Mouse (Mus musculus) heart, embryonic 10.5 days (tissue): ENCODE measurements around the gene Dnaja2. TPM values are rescaled to one million over a fixed set of nuclear protein-coding genes. Genes with fewer than 3 reads are reported as not detected.
A peak's percentile ranks its signal among the peaks of the same experiment; 100 is the strongest.

Source experiments
- DNase-seq: peaks from one replicate; pipeline ENCODE4 v3.0.0-alpha.2; 2017; ENCODE audit warnings: low spot score
- H3K27ac ChIP-seq: fragments of 300-500 bp; sonication (generic); 2 replicates; pipeline ENCODE4 v1.5.1; 2016; ENCODE audit warnings: mild to moderate bottlenecking
- H3K27me3 ChIP-seq: fragments of 300-500 bp; sonication (generic); 2 replicates; pipeline ENCODE4 v1.6.1; 2016; ENCODE audit warnings: mild to moderate bottlenecking; ENCODE audit not compliant: poor library complexity, insufficient read depth, severe bottlenecking
- H3K36me3 ChIP-seq: fragments of 300-500 bp; sonication (generic); 2 replicates; pipeline ENCODE4 v1.6.1; 2016; ENCODE audit warnings: mild to moderate bottlenecking, moderate library complexity
- H3K4me1 ChIP-seq: fragments of 300-500 bp; sonication (generic); 2 replicates; pipeline ENCODE4 v1.6.1; 2016; ENCODE audit warnings: mild to moderate bottlenecking
- H3K4me3 ChIP-seq: fragments of 300-500 bp; sonication (generic); 2 replicates; pipeline ENCODE4 v1.5.1; 2016; ENCODE audit warnings: mild to moderate bottlenecking, moderate library complexity
- H3K9me3 ChIP-seq: fragments of 300-500 bp; sonication (generic); 2 replicates; pipeline ENCODE4 v1.6.1; 2016; ENCODE audit warnings: mild to moderate bottlenecking, moderate library complexity
- WGBS: fragments of 180-500 bp; shearing (Covaris S2); methylation state at CpG from one replicate; pipeline ENCODE4 v1.1.7; 2016; 5-methylcytosine and 5-hydroxymethylcytosine counted together
- polyA plus RNA-seq: library from polyadenylated mRNA; unstranded; fragments of >200 nt; fragmentation: Nextera tagmentation; extraction: Ambion mirVana; gene quantifications from 2 replicates; pipeline ENCODE4 v1.2.1, GENCODE M21; 2016

The Dnaja2 gene
- polyA plus RNA-seq, result 168 and 177 TPM in 2 replicates

GRCm38 (mm10) chr8:85555181-85556145 is at the start of gene Dnaja2:
Dnaja2 (minus strand) TSS chr8:85555344.
- WGBS, result under 1% methylated on average over 77 of the region's 77 CpGs
- Histone ChIP-seq H3K27ac (peak within 1 kb of the TSS; percentile 97), H3K4me3 (peak within 1 kb of the TSS; percentile 96), H3K27me3 (no peaks in the 10 kb centered on the region), H3K4me1 (0 out of 2 replicates have a peak, but pooled peaks cover 3% of the 10 kb centered on the region), H3K36me3 (peaks cover 26% of the 10 kb centered on the region), H3K9me3 (no peaks in the 10 kb centered on the region)
- peak; percentile 94 for DNase-seq

GRCm38 (mm10) chr8:85604201-85604600 is 49.1 kb upstream of the Dnaja2 start:
- peaks cover 9% of the 10 kb centered on the region; the same call in 1 of the 2 replicates for H3K4me1 ChIP-seq
- H3K9me3 ChIP-seq, result no peaks in the 10 kb centered on the region
- 78% methylated on average over 4 of the region's 4 CpGs for WGBS
- H3K27ac ChIP-seq, result no peak overlapping the region
- no peaks in the 10 kb centered on the region for H3K27me3 ChIP-seq
- DNase-seq, result peak; percentile 19
- no peaks in the 10 kb centered on the region for H3K36me3 ChIP-seq
- H3K4me3 ChIP-seq, result no peak overlapping the region

GRCm38 (mm10) chr8:85603203-85603895 is 48.2 kb upstream of the Dnaja2 start:
- peaks cover 9% of the 10 kb centered on the region; the same call in 1 of the 2 replicates for H3K4me1 ChIP-seq
- no peaks in the 10 kb centered on the region for H3K9me3 ChIP-seq
- WGBS, result 37% methylated on average over 8 of the region's 8 CpGs

GRCm38 (mm10) chr8:85602737-85603136 is 47.6 kb upstream of the Dnaja2 start:
- H3K36me3 ChIP-seq, result no peaks in the 10 kb centered on the region
- H3K4me1 ChIP-seq, result peaks cover 9% of the 10 kb centered on the region; the same call in 1 of the 2 replicates
- no peaks in the 10 kb centered on the region for H3K9me3 ChIP-seq
- H3K4me3 ChIP-seq, result no peak overlapping the region
- DNase-seq, result peak; percentile 52
- no peaks in the 10 kb centered on the region for H3K27me3 ChIP-seq
- WGBS, result 53% methylated on average over 4 of the region's 4 CpGs
- no peak overlapping the region for H3K27ac ChIP-seq

More at GRCm38 (mm10) chr8:85603203-85603895, 48.2 kb upstream of the Dnaja2 start:
- H3K27me3 ChIP-seq, result no peaks in the 10 kb centered on the region
- no peak overlapping the region for H3K27ac ChIP-seq
- H3K36me3 ChIP-seq, result no peaks in the 10 kb centered on the region
- no peak overlapping the region for H3K4me3 ChIP-seq
- peak; percentile 72 for DNase-seq

GRCm38 (mm10) chr8:85601741-85602140 is 46.6 kb upstream of the Dnaja2 start:
- 64% methylated on average over 8 of the region's 8 CpGs for WGBS
- H3K27me3 ChIP-seq, result no peaks in the 10 kb centered on the region
- no peak overlapping the region for H3K4me3 ChIP-seq
- H3K9me3 ChIP-seq, result no peaks in the 10 kb centered on the region
- peaks cover 9% of the 10 kb centered on the region; the same call in 1 of the 2 replicates for H3K4me1 ChIP-seq
- H3K36me3 ChIP-seq, result no peaks in the 10 kb centered on the region
- no peak for DNase-seq
- no peak overlapping the region for H3K27ac ChIP-seq

- Histone ChIP-seq H3K27me3 (no peaks in the 10 kb centered on the region), H3K4me3 (no peak overlapping the region), H3K36me3 (no peaks in the 10 kb centered on the region), H3K9me3 (no peaks in the 10 kb centered on the region), H3K27ac (no peak overlapping the region), H3K4me1 (peaks cover 12% of the 10 kb centered on the region; the same call in 1 of the 2 replicates)
- 55% methylated on average over 8 of the region's 8 CpGs for WGBS
- DNase-seq, result no peak
These were observed 42.5 kb upstream of the Dnaja2 start for GRCm38 (mm10) chr8:85597413-85598191.

DNA sequence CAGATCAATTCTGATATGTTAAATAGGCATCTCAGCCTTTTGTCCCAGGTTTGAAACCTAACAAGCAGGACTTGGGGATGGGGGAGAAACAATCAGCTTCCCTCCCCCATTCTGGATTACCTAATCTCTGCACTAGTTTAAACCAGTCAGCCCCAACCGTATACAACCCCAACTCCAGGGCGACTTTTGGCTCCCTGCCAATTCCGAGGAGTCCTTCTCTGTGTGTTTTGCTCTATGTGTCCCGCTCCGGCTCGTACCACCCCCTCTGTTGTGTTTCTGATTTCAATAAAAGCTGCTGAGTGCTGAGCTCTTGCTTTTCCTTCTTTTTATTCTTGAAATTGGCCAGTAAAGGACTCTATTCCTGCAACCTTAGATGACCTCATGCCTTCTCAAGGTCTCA is 40.2 kb upstream of the Dnaja2 start:
- no peak for DNase-seq
- H3K4me3 ChIP-seq, result no peak overlapping the region
- H3K9me3 ChIP-seq, result no peaks in the 10 kb centered on the region
- no peaks in the 10 kb centered on the region for H3K36me3 ChIP-seq
- WGBS, result 51% methylated on average over 6 of the region's 6 CpGs
- 0 out of 2 replicates have a peak, but pooled peaks cover 6% of the 10 kb centered on the region for H3K4me1 ChIP-seq
- no peak overlapping the region for H3K27ac ChIP-seq
- H3K27me3 ChIP-seq, result no peaks in the 10 kb centered on the region

GRCm38 (mm10) chr8:85594983-85595382 is 39.8 kb upstream of the Dnaja2 start:
- no peak for DNase-seq
- no peaks in the 10 kb centered on the region for H3K9me3 ChIP-seq
- no peak overlapping the region for H3K27ac ChIP-seq
- no peaks in the 10 kb centered on the region for H3K36me3 ChIP-seq
- H3K4me1 ChIP-seq, result 0 out of 2 replicates have a peak, but pooled peaks cover 6% of the 10 kb centered on the region
- H3K4me3 ChIP-seq, result no peak overlapping the region
- WGBS, result 54% methylated on average over 3 of the region's 3 CpGs
- H3K27me3 ChIP-seq, result no peaks in the 10 kb centered on the region

DNA sequence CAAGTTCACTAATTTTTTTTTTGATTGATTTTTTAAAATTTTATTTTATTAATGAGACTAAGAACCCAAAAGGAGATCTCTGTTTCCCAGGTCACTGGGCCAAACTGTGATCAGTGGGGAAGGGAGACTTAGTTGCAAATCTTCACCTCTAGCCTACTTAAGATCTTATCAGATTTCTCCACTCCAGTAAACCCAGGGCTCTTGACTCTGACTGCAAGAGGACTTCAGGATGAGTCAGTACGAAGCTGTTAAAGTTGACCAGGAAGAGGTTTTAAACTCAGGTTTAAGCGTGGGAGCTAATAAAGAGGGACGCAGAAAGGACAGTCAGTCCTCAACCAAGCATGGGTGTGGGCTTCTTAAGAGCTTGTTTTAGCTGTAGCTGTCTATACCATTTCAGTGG is 38.2 kb upstream of the Dnaja2 start:
- no peaks in the 10 kb centered on the region for H3K9me3 ChIP-seq
- WGBS, result 53% methylated on average over 3 of the region's 3 CpGs
- no peaks in the 10 kb centered on the region for H3K36me3 ChIP-seq
- H3K4me3 ChIP-seq, result no peak overlapping the region
- DNase-seq, result no peak
- H3K27ac ChIP-seq, result no peak overlapping the region
- H3K27me3 ChIP-seq, result no peaks in the 10 kb centered on the region
- H3K4me1 ChIP-seq, result 0 out of 2 replicates have a peak, but pooled peaks cover 6% of the 10 kb centered on the region

DNA sequence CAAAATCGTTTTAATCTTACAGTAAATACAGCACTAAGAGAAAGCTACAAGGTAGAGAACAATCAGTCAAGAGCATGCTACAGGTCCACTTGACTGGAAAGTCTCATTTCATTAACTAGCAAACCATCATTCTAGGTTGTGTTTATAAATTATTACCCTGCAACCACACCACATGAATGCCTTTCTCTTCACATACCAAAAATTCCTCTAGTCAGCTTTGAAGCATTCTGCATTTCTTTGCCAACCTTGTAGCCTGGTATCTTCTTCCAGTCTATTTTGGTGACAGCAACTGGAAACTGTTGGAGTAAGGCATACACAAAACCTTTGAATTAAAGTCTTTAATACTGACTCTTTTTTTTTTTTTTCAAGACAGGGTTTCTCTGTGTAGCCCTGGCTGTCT is 36.4 kb upstream of the Dnaja2 start:
- no peak for DNase-seq
- 83% methylated on average over 1 of the region's 1 CpGs for WGBS
- no peaks in the 10 kb centered on the region for H3K36me3 ChIP-seq
- no peak overlapping the region for H3K27ac ChIP-seq
- 0 out of 2 replicates have a peak, but pooled peaks cover 6% of the 10 kb centered on the region for H3K4me1 ChIP-seq
- H3K4me3 ChIP-seq, result no peak overlapping the region
- no peaks in the 10 kb centered on the region for H3K9me3 ChIP-seq
- no peaks in the 10 kb centered on the region for H3K27me3 ChIP-seq

DNA sequence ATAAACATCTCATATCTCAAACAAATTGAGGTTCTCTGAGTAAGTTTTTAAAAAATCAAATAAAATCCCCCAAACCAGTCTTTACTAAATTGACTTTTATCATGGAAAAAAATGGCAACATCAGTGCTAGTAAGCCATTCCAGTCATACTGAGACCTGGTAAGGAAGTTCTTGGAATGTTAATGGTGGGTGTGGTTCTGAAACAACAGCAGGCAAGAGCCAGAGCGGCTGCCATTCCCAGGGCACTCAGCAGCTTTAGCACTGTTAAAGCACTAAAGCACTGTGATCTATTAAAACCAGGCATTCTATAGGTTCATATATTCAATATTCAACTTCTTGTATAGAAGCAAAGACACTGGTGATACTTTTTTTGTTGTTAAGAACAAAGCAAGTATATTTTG is 35.1 kb upstream of the Dnaja2 start:
- Histone ChIP-seq H3K4me1 (0 out of 2 replicates have a peak, but pooled peaks cover 2% of the 10 kb centered on the region), H3K27me3 (no peaks in the 10 kb centered on the region), H3K9me3 (no peaks in the 10 kb centered on the region), H3K36me3 (no peaks in the 10 kb centered on the region), H3K4me3 (no peak overlapping the region), H3K27ac (no peak overlapping the region)
- 67% methylated on average over 1 of the region's 1 CpGs for WGBS
- DNase-seq, result no peak

DNA sequence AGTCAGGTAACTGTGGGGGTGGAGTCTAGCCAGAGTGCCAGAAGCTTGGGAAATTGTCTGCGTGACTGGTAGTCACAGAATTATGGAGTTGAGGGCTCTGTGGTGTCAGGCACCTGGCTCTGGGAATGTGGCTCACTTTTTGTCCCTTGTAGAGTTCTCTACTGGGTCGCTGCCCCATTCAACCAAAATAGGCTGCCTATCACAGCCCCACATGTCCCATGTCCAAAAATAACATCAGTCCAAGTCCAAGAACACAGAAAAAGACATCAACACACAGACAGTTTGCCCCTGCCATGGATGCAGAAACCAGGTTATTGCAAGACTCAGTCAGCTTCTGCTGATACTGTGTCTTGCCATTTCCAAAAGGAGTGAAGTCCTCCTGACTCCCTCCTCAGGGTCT is 33.5 kb upstream of the Dnaja2 start:
- no peaks in the 10 kb centered on the region for H3K4me1 ChIP-seq
- no peaks in the 10 kb centered on the region for H3K27me3 ChIP-seq
- no peaks in the 10 kb centered on the region for H3K9me3 ChIP-seq
- no peak overlapping the region for H3K4me3 ChIP-seq
- H3K27ac ChIP-seq, result no peak overlapping the region
- DNase-seq, result no peak
- H3K36me3 ChIP-seq, result no peaks in the 10 kb centered on the region
- 65% methylated on average over 2 of the region's 2 CpGs for WGBS
